Mouse (Mus musculus) midbrain, embryonic 14.5 days (tissue): ENCODE data around the gene Calcoco2. TPM values are rescaled to one million over a fixed set of nuclear protein-coding genes. Genes with fewer than 3 reads are reported as not detected.
"Not testable (repeated sequence)": the region's sequence is repeated elsewhere in the genome, so short reads cannot be mapped to it uniquely, and the experiment has no call there.

ENCODE experiments used
- ATAC-seq: fragments of 200-750 bp; cut with Nextera tagmentation; 2 replicates; pipeline ENCODE4 v1.8.0; 2017; ENCODE audit warnings: moderate number of reproducible peaks, moderate library complexity; ENCODE audit not compliant: low FRiP score, low TSS enrichment
- DNase-seq: peaks from one replicate; pipeline ENCODE4 v3.0.0-alpha.2; 2015
- H3K27ac ChIP-seq: fragments of 300-500 bp; sonication (generic); replicated peaks from 2 replicates; pipeline ENCODE4 v1.5.1; 2014; ENCODE audit warnings: mild to moderate bottlenecking, low read depth, low read length, moderate library complexity
- H3K27me3 ChIP-seq: fragments of 300-500 bp; sonication (generic); 2 replicates; pipeline ENCODE4 v1.6.1; 2014; ENCODE audit warnings: low read length, control low read depth, mixed read lengths; ENCODE audit not compliant: control insufficient read depth, insufficient read depth
- H3K36me3 ChIP-seq: fragments of 300-500 bp; sonication (generic); 2 replicates; pipeline ENCODE4 v1.6.1; 2014; ENCODE audit warnings: low read length, control low read depth; ENCODE audit not compliant: control insufficient read depth, insufficient read depth
- H3K4me1 ChIP-seq: fragments of 300-500 bp; sonication (generic); 2 replicates; pipeline ENCODE4 v1.6.1; 2014; ENCODE audit warnings: mild to moderate bottlenecking, antibody characterized with exemption, low read length, control low read depth; ENCODE audit not compliant: control insufficient read depth, insufficient read depth
- H3K4me2 ChIP-seq: fragments of 300-500 bp; sonication (generic); 2 replicates; pipeline ENCODE4 v1.6.1; 2014; ENCODE audit warnings: mild to moderate bottlenecking, low read length, moderate library complexity
- H3K4me3 ChIP-seq: fragments of 300-500 bp; sonication (generic); replicated peaks from 2 replicates; pipeline ENCODE4 v1.5.1; 2014; ENCODE audit warnings: low read depth, low read length
- H3K9ac ChIP-seq: fragments of 300-500 bp; sonication (generic); replicated peaks from 2 replicates; pipeline ENCODE4 v1.6.1; 2014; ENCODE audit warnings: mild to moderate bottlenecking, low read length, moderate library complexity
- H3K9me3 ChIP-seq: fragments of 300-500 bp; sonication (generic); 2 replicates; pipeline ENCODE4 v1.6.1; 2016; ENCODE audit warnings: low read length, control low read depth, mixed read lengths; ENCODE audit not compliant: control insufficient read depth
- WGBS: fragments of 180-500 bp; shearing (Covaris S2); extraction: QIAGEN DNeasy Blood & Tissue Kit; methylation state at CpG from one replicate; pipeline ENCODE4 v1.1.7; 2014; 5-methylcytosine and 5-hydroxymethylcytosine counted together
- polyA plus RNA-seq: library from polyadenylated mRNA; unstranded; fragments of >200 nt; fragmentation: Nextera tagmentation; extraction: Ambion mirVana; gene quantifications from 2 replicates; pipeline ENCODE4 v1.2.1, GENCODE M21; 2014

Calcoco2 gene
- polyA plus RNA-seq, 1 experiment from 2014 or later = not detected

DNA sequence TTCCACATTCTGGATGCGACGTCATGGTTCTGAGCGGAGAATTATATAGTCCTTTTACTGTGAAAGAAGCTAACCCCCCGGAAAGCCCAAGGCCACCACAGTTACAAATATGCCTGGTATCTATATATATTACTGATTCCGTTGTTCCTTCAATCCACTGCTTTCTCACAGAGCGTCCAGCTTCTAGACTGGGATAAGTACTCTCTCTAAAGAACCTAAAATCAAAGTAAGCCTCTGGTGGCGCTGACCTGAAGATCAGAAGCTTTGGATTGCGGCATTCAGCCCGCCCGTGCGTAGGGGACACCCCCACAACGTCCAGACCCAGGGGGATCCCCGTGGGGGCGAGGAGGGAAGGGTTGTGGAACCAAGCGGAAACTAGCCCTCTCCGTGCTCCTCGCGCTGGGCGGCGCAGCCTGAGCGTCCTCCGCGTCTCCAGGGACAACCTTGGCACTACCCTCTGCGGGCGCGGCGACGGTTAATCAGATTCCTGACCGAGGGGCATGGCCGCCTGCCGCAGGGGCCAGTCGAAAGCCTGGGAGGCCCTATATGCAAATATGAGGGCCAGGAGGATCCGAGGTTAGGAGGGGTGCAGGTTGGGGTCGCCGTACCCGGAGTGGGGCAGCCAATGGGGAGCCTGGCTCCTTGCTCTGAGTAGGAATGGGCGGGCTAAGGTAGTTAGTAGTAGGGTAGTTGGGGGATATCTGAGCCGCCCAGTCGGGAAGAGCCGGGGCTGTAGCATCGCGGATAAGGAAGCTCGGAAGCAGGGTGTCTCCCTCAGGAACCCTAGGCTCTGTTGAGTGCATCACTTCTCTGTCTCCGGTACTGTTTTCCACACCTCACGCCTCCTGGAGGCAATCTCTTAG, 12.5 kb upstream of the Calcoco2 start:
- Histone ChIP-seq H3K27me3 (peaks cover 28% of the 10 kb centered on the region), H3K27ac (no peak overlapping the region), H3K9ac (peak overlapping the region; percentile 36; the same call in 1 of the 2 replicates), H3K4me2 (peak overlapping the region; percentile 63), H3K36me3 (no peaks in the 10 kb centered on the region), H3K9me3 (no peaks in the 10 kb centered on the region), H3K4me1 (peaks cover 10% of the 10 kb centered on the region; the same call in 1 of the 2 replicates), H3K4me3 (peak overlapping the region; percentile 35)
- DNase-seq (peak; percentile 75), ATAC-seq (no peak)
- WGBS = 2% methylated on average over 45 of the region's 45 CpGs

DNA sequence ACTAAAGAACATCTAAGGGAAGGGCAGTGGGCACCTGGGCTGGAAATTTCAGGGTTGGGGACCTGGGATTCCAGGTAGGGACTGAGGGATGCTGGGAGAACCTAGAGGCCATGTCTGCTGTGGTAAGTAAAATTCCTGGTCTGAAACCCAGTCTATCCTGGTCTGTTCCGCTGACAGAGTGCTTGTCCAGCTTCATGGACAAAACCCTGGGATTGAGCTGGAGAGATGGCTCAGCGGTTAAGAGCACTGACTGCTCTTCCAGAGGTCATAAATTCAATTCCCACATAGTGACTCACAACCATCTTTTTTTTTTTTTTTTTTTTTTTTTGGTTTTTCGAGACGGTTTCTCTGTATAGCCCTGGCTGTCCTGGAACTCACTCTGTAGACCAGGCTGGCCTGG, 11.0 kb upstream of the Calcoco2 start:
- not testable (repeated sequence) for H3K4me2 ChIP-seq, H3K27ac ChIP-seq, H3K4me3 ChIP-seq, H3K36me3 ChIP-seq, H3K4me1 ChIP-seq, ATAC-seq, H3K9ac ChIP-seq, DNase-seq, H3K9me3 ChIP-seq
- H3K27me3 ChIP-seq = peaks cover 28% of the 10 kb centered on the region
- WGBS = 79% methylated on average over 4 of the region's 4 CpGs

DNA sequence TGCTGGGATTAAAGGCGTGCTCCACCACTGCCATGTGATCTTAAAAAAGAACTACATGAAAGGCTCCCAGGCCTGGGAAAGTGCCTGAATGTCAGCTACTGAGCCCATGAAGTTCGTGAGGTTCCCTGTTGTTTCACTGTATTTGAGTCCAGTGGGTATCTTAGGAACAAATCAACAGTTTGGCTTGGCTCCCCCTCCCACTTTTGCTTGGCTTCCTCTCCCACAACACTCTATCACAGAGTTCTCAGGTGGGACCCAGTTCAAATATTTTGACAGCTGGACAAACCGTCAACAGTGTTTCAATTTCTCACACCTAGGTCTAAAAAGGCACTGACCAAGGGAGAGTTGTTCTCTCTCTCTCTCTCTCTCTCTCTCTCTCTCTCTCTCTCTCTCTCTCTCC, 7.6 kb upstream of the Calcoco2 start:
- H3K4me2 ChIP-seq = no peak overlapping the region
- peaks cover 18% of the 10 kb centered on the region for H3K27me3 ChIP-seq
- no peaks in the 10 kb centered on the region for H3K36me3 ChIP-seq
- DNase-seq = no peak
- H3K4me3 ChIP-seq = no peak overlapping the region
- H3K9me3 ChIP-seq = no peaks in the 10 kb centered on the region
- WGBS = 66% methylated on average over 3 of the region's 3 CpGs
- no peak overlapping the region for H3K9ac ChIP-seq
- peaks cover 5% of the 10 kb centered on the region; the same call in 1 of the 2 replicates for H3K4me1 ChIP-seq
- no peak overlapping the region for H3K27ac ChIP-seq
- ATAC-seq = no peak

DNA sequence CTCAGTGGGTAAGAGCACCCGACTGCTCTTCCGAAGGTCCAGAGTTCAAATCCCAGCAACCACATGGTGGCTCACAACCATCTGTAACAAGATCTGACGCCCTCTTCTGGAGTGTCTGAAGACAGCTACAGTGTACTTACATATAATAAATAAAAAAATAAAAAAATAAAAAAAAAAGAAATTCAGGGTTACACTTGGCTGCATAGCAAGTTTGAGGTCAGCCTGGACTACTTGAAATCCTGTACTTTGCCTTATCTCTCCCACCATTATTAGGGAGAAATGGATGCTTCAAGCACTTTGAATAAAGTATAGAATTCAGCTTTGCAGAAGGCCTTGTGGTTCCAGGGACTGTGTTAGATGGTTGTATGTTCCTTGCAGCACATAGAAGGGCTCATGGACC, 5.2 kb upstream of the Calcoco2 start:
- H3K4me3 ChIP-seq, H3K9me3 ChIP-seq, ATAC-seq, H3K27me3 ChIP-seq, H3K9ac ChIP-seq, H3K4me1 ChIP-seq, H3K27ac ChIP-seq, H3K4me2 ChIP-seq, DNase-seq, H3K36me3 ChIP-seq: not testable (repeated sequence)
- WGBS = 72% methylated on average over 3 of the region's 3 CpGs

DNA sequence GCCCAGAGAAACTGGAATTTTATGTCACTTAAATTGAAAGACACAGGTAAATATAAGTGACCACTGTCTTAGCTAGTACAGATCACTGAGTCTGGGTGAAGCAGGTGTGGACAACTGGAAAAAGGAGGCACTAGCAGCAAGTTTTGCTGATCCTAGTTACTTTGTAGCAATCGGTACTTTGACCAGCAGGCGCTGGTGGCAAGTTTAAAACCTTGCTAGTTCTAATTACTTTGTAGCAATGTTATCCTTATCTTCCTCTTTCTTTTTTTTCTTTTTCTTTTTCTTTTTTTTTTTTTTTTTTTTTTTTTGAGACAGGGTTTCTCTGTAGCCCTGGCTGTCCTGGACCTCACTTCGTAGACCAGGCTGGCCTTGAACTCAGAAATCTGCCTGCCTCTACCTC, 4.4 kb upstream of the Calcoco2 start:
- H3K27me3 ChIP-seq = no peaks in the 10 kb centered on the region
- no peak for DNase-seq
- 87% methylated on average over 3 of the region's 3 CpGs for WGBS
- no peak overlapping the region for H3K9ac ChIP-seq
- H3K36me3 ChIP-seq = no peaks in the 10 kb centered on the region
- no peaks in the 10 kb centered on the region for H3K4me1 ChIP-seq
- H3K27ac ChIP-seq = no peak overlapping the region
- no peak overlapping the region for H3K4me2 ChIP-seq
- H3K9me3 ChIP-seq = no peaks in the 10 kb centered on the region
- no peak for ATAC-seq
- no peak overlapping the region for H3K4me3 ChIP-seq

DNA sequence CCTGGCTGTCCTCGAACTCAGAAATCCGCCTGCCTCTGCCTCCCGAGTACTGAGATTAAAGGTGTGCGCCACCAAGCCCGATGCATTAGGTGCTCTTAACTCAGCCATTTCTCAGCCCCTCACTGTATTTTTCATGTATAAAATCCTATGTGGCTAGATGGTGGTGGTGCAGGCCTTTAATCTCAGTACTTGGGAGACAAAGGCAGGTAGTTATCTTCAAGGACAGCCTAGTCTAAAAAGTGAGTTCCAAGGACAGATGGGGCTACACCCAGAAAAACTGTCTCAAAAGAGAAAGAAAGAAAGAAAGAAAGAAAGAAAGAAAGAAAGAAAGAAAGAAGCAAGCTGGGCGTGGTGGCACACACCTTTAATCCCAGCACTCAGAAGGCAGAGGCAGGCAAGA, 3.7 kb upstream of the Calcoco2 start:
- Histone ChIP-seq H3K9ac (no peak overlapping the region), H3K36me3 (no peaks in the 10 kb centered on the region), H3K9me3 (no peaks in the 10 kb centered on the region), H3K4me2 (no peak overlapping the region), H3K4me3 (no peak overlapping the region), H3K27me3 (no peaks in the 10 kb centered on the region), H3K4me1 (no peaks in the 10 kb centered on the region), H3K27ac (no peak overlapping the region)
- 90% methylated on average over 6 of the region's 6 CpGs for WGBS
- DNase-seq (no peak), ATAC-seq (no peak)

DNA sequence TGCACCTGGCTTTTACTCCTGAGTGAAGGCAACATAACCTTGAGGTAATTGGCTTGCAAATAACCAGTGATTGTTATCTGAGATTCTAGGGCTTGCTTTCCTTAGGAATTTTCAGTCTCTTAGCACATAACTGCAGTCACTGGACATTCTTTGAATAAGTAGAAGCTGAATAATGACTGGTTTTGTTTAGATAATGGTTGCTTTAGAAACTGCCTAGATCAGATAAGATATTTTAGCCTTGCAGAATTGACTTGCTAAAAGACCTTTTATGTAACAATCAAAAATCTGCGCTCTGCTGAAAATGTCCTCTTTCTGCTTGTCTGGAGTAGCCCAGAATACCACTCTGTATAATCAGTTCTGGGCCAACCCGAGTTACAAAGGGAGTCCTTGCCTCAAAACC, 2.3 kb upstream of the Calcoco2 start:
- Histone ChIP-seq H3K36me3 (no peaks in the 10 kb centered on the region), H3K9me3 (no peaks in the 10 kb centered on the region), H3K27ac (no peak overlapping the region), H3K4me2 (no peak overlapping the region), H3K9ac (no peak overlapping the region), H3K4me3 (no peak overlapping the region), H3K27me3 (no peaks in the 10 kb centered on the region), H3K4me1 (no peaks in the 10 kb centered on the region)
- ATAC-seq = no peak
- WGBS = 65% methylated on average over 2 of the region's 2 CpGs
- no peak for DNase-seq

DNA sequence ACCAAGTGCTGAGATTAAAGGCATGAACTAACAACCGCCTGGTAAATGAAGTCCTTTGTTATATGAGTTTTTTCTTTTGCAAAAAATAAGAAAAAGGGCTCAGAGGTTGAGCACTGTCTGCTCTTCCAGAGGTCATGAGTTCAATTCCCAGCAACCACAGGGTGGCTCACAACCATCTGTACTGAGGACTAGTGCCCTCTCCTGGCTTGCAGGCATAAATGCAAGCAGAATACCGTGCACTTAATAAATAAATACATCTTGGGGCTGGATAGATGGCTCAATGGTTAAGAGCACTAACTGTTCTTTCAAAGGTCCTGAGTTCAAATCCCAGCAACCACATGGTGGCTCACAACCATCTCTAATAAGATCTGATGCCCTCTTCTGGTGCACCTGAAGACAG, 814 bp downstream of the Calcoco2 start:
- not testable (repeated sequence) for ATAC-seq, H3K9me3 ChIP-seq

DNA sequence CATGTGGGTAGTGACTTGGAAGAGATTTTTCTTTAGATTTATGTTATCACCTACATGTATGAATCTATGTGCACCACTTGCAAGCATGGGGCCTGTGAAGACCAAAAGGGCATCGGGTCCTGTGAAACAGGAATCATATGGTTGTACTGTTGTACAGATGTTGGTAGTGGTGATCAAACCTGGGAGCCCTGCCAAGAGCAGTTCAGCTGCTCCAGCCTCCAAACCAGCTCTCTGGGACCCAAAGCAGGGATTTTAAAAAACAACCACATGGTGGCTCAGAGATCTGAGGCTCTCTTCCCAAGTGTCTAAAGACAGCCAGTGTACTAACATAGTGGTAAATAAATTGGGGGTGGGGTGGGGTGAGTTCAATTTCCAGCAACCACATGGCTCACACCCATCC, 3.4 kb downstream of the Calcoco2 start:
- no peaks in the 10 kb centered on the region for H3K9me3 ChIP-seq
- no peak overlapping the region for H3K4me2 ChIP-seq
- no peak overlapping the region for H3K27ac ChIP-seq
- H3K4me1 ChIP-seq = no peaks in the 10 kb centered on the region
- no peak overlapping the region for H3K9ac ChIP-seq
- H3K36me3 ChIP-seq = no peaks in the 10 kb centered on the region
- WGBS = 87% methylated on average over 1 of the region's 1 CpGs
- H3K27me3 ChIP-seq = no peaks in the 10 kb centered on the region
- DNase-seq (no peak), ATAC-seq (no peak)
- no peak overlapping the region for H3K4me3 ChIP-seq

More for the DNA sequence above, 814 bp downstream of the Calcoco2 start:
- H3K27me3 ChIP-seq, DNase-seq, H3K4me3 ChIP-seq, H3K36me3 ChIP-seq, H3K4me1 ChIP-seq, H3K9ac ChIP-seq, H3K27ac ChIP-seq, H3K4me2 ChIP-seq: not testable (repeated sequence)
- WGBS = 54% methylated on average over 2 of the region's 2 CpGs
